Mouse (Mus musculus): ENCODE measurements around the gene Chst1. TPM values are rescaled to one million over a fixed set of nuclear protein-coding genes. Genes with fewer than 3 reads are reported as not detected.

Chst1 gene
- total RNA-seq (2014; rRNA removed) (42.5 and 47.4 TPM in 2 replicates), polyA plus RNA-seq (2015; fragmentation: Nextera tagmentation; extraction: Ambion mirVana) (25.7 and 40.4 TPM in 2 replicates)

DNA sequence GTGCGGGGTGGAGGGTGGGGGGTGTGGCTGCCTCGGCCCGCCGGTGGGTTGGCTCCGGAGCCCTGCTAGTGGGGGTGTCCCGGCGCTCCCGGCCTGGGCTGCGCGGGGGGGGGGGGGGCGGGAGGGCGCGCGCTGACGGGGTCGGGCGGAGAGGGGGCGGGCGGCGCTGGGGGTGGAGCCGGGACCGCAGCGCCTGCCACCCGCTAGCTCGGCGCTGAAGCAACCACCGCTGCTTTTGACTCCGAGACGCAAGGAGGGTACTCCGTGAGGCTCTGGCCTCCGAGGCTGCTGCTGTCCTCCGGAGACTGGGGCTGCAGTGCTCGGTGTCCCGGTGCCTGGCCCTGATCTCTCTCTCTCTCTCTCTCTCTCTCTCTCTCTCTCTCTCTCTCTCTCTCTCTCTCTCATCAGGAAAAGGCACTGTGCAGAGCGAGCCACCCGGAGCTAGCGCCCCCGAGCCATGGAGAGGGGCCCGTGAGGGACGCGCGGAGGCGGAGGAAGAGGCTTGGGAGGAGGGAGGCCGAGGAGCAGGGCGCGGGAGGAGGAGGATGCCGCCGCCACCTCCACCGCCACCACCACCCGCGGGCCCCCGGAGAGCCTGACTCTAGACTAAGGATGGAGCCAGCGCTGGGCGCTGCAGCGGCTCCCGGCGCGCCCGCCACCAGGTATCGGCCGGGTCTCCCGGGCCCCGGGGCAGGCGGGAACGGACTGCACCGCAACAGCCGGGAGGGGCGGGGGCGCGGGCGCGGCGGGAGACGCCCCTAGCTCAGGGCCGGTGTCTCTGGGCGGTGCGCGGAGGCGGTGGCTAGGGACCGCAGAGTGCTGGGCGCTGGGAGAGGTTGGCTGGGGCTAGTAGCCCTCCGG, at the start of gene Chst1:
Chst1 (plus strand) TSS at position 221 of the 861 bp plus-strand sequence.
- Histone ChIP-seq H3K9ac (peak within 1 kb of the TSS; percentile 69), H3K4me1 (ENCODE audit: insufficient read depth) (peaks cover 22% of the 10 kb centered on the region), H3K27ac (ENCODE audit: low read depth, low read length) (peak within 1 kb of the TSS; percentile 80), H3K4me3 (ENCODE audit: low read depth, low read length) (peak within 1 kb of the TSS; percentile 69), H3K36me3 (ENCODE audit: insufficient read depth) (no peaks in the 10 kb centered on the region), H3K4me2 (ENCODE audit: low read depth) (peak within 1 kb of the TSS; percentile 89), H3K27me3 (ENCODE audit: insufficient read depth, low read length) (no peaks in the 10 kb centered on the region), H3K9me3 (ENCODE audit: low read length) (no peaks in the 10 kb centered on the region)
- no peak for TF ChIP-seq CTCF (IDR thresholded peaks at IDR 0.05; ENCODE audit: low read depth)
- 2% methylated on average over 47 of the region's 82 CpGs for WGBS
- peak; percentile 84 for ATAC-seq
- peak; percentile 67 for DNase-seq

DNA sequence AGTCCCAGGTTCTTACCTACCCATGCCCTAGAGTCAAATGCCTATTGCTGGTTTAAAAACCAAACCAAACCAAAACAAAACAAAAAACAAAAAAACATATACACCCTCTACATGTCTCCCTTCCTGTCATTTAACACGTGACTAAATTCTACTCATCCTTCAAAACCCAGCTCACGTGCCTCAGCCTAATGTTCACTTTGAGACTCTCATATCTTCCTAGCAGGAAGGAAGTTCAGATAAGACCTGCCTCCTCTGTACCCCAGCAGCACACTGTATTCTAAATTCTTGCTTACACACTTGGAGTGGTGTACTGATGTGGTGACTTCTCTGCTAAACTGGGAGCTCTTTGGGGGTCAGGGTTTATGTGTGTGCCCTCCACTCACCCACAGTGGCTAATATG, 49.5 kb upstream of the Chst1 start:
- no peaks in the 10 kb centered on the region for H3K4me1 ChIP-seq (ENCODE audit: insufficient read depth)
- TF ChIP-seq CTCF (IDR thresholded peaks at IDR 0.05; ENCODE audit: low read depth) = no peak
- no peak overlapping the region for H3K4me3 ChIP-seq (ENCODE audit: low read depth, low read length)
- ATAC-seq (no peak), DNase-seq (no peak)
- no peak overlapping the region for H3K27ac ChIP-seq (ENCODE audit: low read depth, low read length)
- H3K4me2 ChIP-seq (ENCODE audit: low read depth) = no peak overlapping the region
- H3K9me3 ChIP-seq (ENCODE audit: low read length) = no peaks in the 10 kb centered on the region
- H3K9ac ChIP-seq = no peak overlapping the region
- no peaks in the 10 kb centered on the region for H3K36me3 ChIP-seq (ENCODE audit: insufficient read depth)
- WGBS = 87% methylated on average over 2 of the region's 2 CpGs
- no peaks in the 10 kb centered on the region for H3K27me3 ChIP-seq (ENCODE audit: insufficient read depth, low read length)

GRCm38 (mm10) chr2:92554536-92554935, 45.0 kb upstream of the Chst1 start:
- Histone ChIP-seq H3K9ac (no peak overlapping the region), H3K4me1 (ENCODE audit: insufficient read depth) (no peaks in the 10 kb centered on the region), H3K27me3 (ENCODE audit: insufficient read depth, low read length) (no peaks in the 10 kb centered on the region), H3K36me3 (ENCODE audit: insufficient read depth) (no peaks in the 10 kb centered on the region), H3K4me3 (ENCODE audit: low read depth, low read length) (no peak overlapping the region), H3K4me2 (ENCODE audit: low read depth) (no peak overlapping the region), H3K27ac (ENCODE audit: low read depth, low read length) (no peak overlapping the region), H3K9me3 (ENCODE audit: low read length) (no peaks in the 10 kb centered on the region)
- no peak for ATAC-seq
- no peak for TF ChIP-seq CTCF (IDR thresholded peaks at IDR 0.05; ENCODE audit: low read depth)
- DNase-seq = no peak

DNA sequence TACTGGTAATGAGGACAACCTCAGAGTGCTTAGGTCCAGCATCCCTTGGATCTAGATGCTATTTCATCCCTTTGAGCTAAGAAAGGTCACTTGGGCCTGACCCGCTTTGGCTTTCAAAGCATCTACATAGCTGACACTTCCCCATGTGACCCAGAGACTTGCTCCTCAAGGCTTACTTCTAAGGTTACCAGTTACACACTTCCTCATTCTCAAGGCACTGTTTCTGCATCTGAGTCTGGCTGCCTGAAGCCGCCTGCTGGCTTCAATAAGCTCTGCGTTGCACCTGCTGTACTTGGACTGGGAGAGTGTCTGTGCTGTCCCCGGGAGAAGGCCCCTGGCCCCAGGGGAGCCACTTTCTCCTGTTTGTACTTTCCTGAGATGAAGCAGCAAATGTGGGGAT, 36.6 kb upstream of the Chst1 start:
- no peak overlapping the region for H3K4me3 ChIP-seq (ENCODE audit: low read depth, low read length)
- 0 out of 2 replicates have a peak, but pooled peaks cover 4% of the 10 kb centered on the region for H3K9me3 ChIP-seq (ENCODE audit: low read length)
- no peak overlapping the region for H3K27ac ChIP-seq (ENCODE audit: low read depth, low read length)
- DNase-seq (no peak), ATAC-seq (no peak)
- no peaks in the 10 kb centered on the region for H3K4me1 ChIP-seq (ENCODE audit: insufficient read depth)
- WGBS = 81% methylated on average over 4 of the region's 4 CpGs
- no peak overlapping the region for H3K4me2 ChIP-seq (ENCODE audit: low read depth)
- H3K27me3 ChIP-seq (ENCODE audit: insufficient read depth, low read length) = no peaks in the 10 kb centered on the region
- TF ChIP-seq CTCF (IDR thresholded peaks at IDR 0.05; ENCODE audit: low read depth) = no peak
- H3K9ac ChIP-seq = no peak overlapping the region
- no peaks in the 10 kb centered on the region for H3K36me3 ChIP-seq (ENCODE audit: insufficient read depth)

GRCm38 (mm10) chr2:92570623-92571022, 28.9 kb upstream of the Chst1 start:
- no peak for ATAC-seq
- Histone ChIP-seq H3K9ac (no peak overlapping the region), H3K4me3 (ENCODE audit: low read depth, low read length) (no peak overlapping the region), H3K4me2 (ENCODE audit: low read depth) (no peak overlapping the region), H3K27ac (ENCODE audit: low read depth, low read length) (no peak overlapping the region), H3K36me3 (ENCODE audit: insufficient read depth) (no peaks in the 10 kb centered on the region), H3K9me3 (ENCODE audit: low read length) (no peaks in the 10 kb centered on the region), H3K4me1 (ENCODE audit: insufficient read depth) (no peaks in the 10 kb centered on the region), H3K27me3 (ENCODE audit: insufficient read depth, low read length) (no peaks in the 10 kb centered on the region)
- 72% methylated on average over 6 of the region's 6 CpGs for WGBS
- DNase-seq = peak; percentile 1
- TF ChIP-seq CTCF (IDR thresholded peaks at IDR 0.05; ENCODE audit: low read depth) = no peak

- Histone ChIP-seq H3K4me2 (ENCODE audit: low read depth) (no peak overlapping the region), H3K9me3 (ENCODE audit: low read length) (no peaks in the 10 kb centered on the region), H3K4me1 (ENCODE audit: insufficient read depth) (no peaks in the 10 kb centered on the region), H3K36me3 (ENCODE audit: insufficient read depth) (no peaks in the 10 kb centered on the region), H3K27ac (ENCODE audit: low read depth, low read length) (no peak overlapping the region), H3K4me3 (ENCODE audit: low read depth, low read length) (no peak overlapping the region), H3K9ac (no peak overlapping the region), H3K27me3 (ENCODE audit: insufficient read depth, low read length) (no peaks in the 10 kb centered on the region)
- peak; percentile 32 for DNase-seq
- 64% methylated on average over 9 of the region's 9 CpGs for WGBS
- no peak for ATAC-seq
- no peak for TF ChIP-seq CTCF (IDR thresholded peaks at IDR 0.05; ENCODE audit: low read depth)
These were observed 21.7 kb upstream of the Chst1 start for GRCm38 (mm10) chr2:92577824-92578223.

GRCm38 (mm10) chr2:92581302-92581701, 18.2 kb upstream of the Chst1 start:
- Histone ChIP-seq H3K4me1 (ENCODE audit: insufficient read depth) (no peaks in the 10 kb centered on the region), H3K4me3 (ENCODE audit: low read depth, low read length) (no peak overlapping the region), H3K9me3 (ENCODE audit: low read length) (no peaks in the 10 kb centered on the region), H3K36me3 (ENCODE audit: insufficient read depth) (no peaks in the 10 kb centered on the region), H3K27ac (ENCODE audit: low read depth, low read length) (no peak overlapping the region), H3K27me3 (ENCODE audit: insufficient read depth, low read length) (no peaks in the 10 kb centered on the region), H3K4me2 (ENCODE audit: low read depth) (no peak overlapping the region), H3K9ac (no peak overlapping the region)
- no peak for TF ChIP-seq CTCF (IDR thresholded peaks at IDR 0.05; ENCODE audit: low read depth)
- 88% methylated on average over 7 of the region's 7 CpGs for WGBS
- ATAC-seq = no peak
- no peak for DNase-seq
